Mouse (Mus musculus) cerebellum, adult 18-20 months (tissue): Measurements from ENCODE around the gene Snx29.

Experiments used
- DNase-seq, 2 experiments: peaks; one replicate each; pipeline ENCODE4 v3.0.0; 2021

The Snx29 gene

DNA sequence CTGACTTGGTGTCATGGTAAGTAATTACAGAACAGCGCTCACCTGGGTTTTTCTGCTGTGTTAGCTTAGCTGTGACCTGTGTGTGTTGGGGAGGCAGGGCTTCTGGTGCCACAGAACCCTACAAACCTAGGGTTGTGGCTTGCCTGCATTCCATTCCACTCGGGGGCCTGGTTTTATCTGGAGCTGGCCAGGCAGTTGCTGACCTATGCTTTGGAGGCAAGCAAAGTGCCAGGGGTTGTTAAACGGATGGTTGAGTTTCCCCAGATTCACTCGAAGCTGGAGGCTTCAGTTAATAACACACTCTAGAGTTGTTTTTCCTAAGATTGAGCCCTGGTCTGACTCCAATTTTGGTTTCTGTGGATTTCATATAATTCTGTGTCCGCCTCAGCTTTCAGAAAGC, 42.9 kb downstream of the Snx29 start:
- DNase-seq, result no peak

- DNase-seq, result no peak
Observed at GRCm38 (mm10) chr16:11366851-11367250, 44.1 kb downstream of the Snx29 start.

DNA sequence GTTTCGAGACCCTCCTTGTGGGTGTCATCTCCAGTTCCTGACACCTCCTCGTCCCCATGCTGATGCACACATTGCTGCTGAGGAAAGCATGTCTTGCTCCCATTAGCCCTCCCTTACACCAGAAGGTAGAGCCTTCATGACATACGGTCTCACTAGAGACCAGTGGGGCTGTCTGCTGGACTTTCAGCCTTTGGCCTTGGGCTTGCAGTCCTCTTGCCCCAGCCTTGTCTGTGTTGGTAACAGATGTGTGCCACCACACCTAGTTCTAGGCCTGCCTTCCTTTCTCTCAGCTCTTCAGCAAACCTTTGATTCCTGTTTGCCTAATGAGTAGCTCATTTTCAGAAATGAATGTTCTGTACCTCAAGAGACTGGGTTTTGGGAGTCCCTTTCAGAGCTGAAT, 45.7 kb downstream of the Snx29 start:
- DNase-seq, result no peak

DNA sequence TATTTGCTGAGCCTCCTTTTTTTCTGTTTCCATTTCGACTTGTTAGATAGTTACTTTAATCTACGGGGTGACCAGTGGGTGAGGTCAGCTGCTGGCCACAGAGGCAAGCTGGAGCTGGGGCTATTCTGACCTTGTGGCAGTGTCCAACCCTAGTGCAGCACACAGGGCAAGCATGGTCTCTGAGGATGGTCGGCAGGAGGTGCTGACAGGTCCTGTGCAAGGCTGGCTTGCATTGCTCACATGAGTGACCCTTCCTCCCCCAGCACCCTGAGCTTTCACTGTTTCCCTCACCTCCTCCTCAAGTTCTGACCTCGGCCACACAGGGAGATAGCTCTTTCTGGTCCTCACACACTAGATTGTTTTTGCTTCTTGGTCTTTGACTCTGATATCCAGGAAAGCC, 46.5 kb downstream of the Snx29 start:
- no peak for DNase-seq

DNA sequence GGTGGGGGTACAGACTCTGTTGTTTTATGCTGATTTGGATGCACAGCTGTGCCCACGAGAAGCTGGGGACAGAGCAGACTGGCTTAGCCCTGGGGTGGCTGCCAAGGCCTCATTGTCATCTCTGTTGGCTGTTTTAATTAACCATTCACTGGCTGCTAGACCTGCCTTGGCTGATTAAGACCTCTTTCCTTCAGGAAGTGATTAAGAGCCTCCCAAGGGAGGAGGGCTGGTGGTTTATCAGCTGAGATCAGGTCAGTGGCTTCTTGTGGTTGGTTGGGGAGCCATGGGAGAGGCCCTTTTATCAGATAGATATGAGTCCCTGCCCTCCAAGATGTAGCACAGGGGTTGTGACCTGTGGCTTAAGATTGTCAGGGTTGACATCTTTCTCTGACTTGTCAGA, 46.9 kb downstream of the Snx29 start:
- DNase-seq, result peak; percentile 17

GRCm38 (mm10) chr16:11370132-11370544, 47.4 kb downstream of the Snx29 start:
- DNase-seq, result peak; percentile 29 to 30

GRCm38 (mm10) chr16:11379264-11379663, 56.6 kb downstream of the Snx29 start:
- no peak for DNase-seq

- no peak for DNase-seq
Observed at GRCm38 (mm10) chr16:11380038-11380437, 57.3 kb downstream of the Snx29 start.

DNA sequence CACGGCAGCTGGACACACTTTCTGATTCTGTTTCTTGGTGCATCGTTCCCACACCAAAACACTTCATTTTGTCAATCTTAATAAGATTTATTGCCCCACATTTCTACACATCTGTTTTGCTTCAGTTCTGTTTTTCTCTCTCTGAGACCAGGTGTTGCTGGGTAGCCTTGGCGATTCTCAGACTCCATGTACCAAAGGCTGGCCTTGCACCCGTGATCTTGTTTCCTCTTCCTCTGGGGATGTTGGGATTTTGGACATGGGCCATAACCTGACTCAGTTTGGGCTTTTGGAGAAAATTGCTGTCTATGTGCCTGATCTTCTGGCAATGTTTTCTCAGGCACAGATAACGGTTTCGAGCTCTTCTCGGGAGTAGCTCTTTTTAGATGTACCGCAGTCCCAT, 58.2 kb downstream of the Snx29 start:
- DNase-seq, result no peak

GRCm38 (mm10) chr16:11384361-11384760, 61.7 kb downstream of the Snx29 start:
- peak; percentile 48 to 54 for DNase-seq

DNA sequence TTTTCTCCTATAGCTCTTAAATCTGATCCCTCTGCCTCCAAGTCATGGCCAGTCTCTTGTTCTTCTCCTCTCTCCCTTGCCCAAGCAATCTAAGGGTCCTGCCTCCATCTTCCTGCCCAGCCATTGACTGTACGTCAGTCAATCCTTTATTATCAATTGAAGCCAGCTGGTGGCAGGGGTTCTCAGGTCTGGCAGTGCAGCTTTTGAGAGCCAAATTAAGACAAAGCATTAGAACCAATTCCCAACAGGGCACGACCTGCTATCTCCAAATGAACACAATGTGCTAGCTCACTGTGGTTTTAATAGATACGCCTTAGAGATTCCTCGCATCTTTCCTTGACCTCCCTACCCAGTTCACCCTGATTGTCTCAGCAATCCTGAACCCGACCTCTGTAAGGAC, 62.4 kb downstream of the Snx29 start:
- DNase-seq, result no peak

- DNase-seq, result no peak
Observed at GRCm38 (mm10) chr16:11385798-11386197, 63.1 kb downstream of the Snx29 start.

DNA sequence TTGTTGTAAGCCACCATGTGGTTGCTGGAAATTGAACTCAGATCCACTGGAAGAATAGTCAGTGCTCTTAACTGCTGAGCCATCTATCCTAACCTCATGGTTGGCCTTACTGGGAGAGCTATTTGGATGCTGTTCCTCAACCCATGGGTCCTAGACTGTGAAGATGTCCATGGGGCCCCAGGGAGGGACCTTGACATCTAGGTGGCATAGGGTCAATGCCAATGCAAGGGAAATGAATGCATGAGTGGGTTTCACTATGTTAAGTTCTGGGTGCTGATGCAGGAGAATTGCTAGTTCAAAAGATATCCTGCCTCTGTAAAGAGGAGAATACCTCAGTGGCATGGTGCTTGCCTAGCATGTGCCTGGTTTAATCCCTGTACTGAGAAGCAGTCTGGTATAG, 63.5 kb downstream of the Snx29 start:
- DNase-seq, result no peak

DNA sequence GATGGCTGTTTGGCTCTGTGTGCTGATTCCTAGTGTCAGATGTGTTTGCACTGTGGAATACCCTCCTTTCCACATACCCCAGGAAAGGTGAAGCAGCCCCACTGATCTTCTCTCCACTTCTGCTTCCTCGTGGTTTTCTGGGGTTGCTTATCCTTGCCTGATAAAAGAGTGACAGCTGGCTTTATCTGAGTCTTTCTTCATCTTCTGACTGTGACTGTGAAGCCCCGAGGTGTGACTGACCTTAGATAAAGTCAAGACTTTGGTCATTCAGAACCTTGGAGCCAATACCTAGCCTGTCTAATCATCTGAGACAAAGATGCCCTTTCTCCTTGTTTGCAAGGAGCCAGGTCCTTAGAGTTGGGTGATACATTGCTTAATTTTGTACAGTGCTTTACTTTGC, 65.4 kb downstream of the Snx29 start:
- no peak for DNase-seq

GRCm38 (mm10) chr16:11389324-11389723, 66.6 kb downstream of the Snx29 start:
- DNase-seq, result no peak

DNA sequence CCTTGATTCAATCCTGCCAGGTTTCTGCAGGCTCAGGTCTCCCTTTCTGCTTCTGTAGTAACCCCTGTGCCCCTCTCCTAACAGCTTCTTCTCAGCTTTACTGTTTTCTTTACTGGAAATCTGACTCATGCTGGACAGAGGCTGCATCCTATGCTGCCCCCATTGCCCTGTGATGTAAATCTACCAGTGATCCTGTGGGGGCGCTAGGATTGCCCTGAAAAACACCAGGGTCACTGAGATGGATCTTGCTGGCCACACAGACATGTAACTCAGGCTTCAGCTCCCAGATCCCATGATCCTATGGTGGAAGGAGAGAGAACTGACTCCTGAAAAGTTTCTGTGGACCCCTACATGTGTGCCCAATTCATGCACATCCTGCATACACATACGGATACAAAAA, 73.9 kb downstream of the Snx29 start:
- DNase-seq, result no peak

- no peak for DNase-seq
Observed at GRCm38 (mm10) chr16:11399386-11399785, 76.7 kb downstream of the Snx29 start.

DNA sequence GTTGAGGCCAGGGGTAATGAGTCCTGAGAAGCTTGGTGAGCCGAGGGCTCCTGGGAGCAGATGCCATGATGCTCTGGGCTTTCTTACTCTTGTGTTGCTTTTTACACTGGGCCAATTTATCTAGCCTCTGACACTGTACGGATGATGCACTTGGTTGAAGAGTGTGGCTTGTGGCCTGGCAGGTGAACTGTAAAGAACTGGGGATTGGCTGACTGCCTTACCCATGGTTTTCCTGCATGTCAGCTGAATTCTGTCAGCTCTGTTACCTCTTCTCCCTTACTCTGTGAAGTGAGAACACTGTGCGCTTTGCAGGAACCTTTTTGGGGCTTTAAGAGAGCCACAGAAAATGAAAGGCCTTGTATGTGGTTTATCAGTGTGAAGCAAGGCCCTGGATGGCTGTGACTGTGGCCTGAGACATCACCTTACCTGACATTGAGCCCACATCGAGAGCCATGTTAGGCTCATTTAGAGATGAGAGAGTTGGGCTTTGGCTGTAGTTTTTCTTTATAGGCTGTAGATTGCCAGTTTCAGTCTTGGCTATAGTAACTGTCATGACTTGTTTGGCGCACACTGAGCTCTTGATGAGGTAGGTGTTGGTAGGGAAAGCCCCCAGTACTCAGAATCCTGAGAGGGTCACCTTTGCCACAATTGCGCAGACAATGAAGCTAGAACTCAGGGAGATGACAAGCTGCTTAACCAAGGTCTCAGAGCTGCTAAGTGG, 77.3 kb downstream of the Snx29 start:
- no peak for DNase-seq

DNA sequence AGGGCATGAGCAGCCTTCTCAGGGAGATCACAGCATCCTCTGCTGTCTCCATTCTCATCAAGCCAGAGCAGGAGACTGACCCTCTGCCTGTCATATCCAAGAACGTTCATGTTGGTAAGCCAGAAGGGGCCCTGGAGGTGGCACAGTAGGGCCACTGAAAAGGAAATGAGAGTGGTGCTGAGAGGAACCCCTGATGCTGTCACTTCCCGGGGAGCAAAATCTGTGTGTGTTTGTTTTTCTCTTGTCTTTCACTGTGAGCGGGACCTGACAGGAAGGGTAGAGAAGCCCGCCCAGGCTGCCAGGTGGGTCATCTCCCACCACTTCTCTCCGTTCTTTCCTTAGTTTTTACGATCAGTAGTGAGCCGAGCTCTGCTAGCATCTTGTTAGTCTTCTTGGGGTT, 78.2 kb downstream of the Snx29 start:
- DNase-seq, result no peak

DNA sequence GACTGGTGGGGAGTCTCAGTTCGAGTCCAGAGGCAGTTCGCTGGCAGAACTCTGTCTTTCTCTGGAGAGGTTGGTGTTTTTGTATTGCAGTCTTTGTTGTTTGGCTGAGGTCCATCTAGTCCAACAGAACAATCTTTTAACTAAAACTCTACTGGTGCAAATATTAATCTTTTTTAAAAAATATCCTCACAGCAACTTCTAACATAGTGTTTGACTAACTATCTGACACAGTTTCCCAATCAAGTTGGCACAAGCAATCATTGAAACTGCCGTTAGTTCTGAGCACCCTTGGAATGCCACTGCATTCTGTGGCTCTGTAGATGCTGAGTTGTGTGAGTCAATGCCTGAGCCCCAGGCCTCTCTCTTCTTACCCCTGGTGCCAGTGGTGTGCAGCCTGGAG, 82.5 kb downstream of the Snx29 start:
- no peak for DNase-seq

GRCm38 (mm10) chr16:11406201-11406600, 83.5 kb downstream of the Snx29 start:
- DNase-seq, result no peak

- DNase-seq, result no peak
Observed at GRCm38 (mm10) chr16:11406622-11407021, 83.9 kb downstream of the Snx29 start.

DNA sequence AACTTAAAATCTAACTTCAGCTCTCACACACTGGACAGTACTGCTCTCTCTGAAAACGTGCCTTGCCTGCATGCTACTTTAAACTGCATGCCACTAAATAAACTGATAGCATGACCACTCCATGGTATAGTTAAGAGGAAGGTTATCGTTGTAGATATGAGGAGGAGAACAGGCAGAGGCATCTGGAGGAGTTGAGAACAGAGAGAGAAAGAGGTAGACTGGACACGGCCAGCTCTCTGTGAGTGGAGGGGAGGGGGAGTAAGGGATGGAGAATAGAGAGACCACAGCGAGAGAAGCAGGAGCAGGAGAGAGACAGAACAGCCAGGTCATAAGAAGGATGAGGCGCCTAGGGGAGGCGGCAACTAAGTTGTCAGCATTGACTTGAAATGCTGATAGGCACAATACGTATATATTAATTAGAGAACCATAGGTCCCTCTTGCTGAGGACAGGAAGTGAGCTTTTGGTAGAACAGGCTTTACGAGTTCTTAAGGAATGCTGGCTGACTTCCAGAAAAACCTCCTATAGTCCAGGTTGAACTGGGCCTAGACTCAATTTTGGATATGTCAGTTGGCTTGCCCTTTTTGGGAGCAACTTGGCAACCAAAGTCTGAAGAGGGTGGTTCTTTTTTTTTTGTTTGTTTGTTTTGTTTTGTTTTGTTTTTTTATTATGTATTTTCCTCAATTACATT, 85.4 kb downstream of the Snx29 start:
- DNase-seq, result no peak

DNA sequence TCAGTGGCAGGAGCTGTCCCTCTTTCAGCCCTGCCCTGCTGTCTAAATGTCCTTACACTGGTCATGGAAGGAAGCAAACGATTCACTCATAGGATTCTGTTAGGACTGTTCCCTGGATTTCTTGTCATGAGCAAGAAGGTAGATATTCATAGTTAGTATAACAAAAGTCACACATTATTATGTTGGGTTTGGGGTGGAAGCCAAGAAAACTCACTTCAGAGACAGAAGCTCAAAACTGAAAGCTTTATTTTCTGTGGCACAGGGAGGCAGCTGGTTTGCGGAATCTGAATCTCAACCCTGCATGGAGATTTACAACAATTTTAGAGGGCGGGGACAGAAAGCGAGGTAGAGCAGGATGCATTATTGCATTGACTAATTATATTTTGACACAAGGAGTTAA, 86.0 kb downstream of the Snx29 start:
- DNase-seq, result no peak

- DNase-seq, result no peak
Observed at GRCm38 (mm10) chr16:11414631-11415030, 91.9 kb downstream of the Snx29 start.
